Mouse (Mus musculus) cortical plate, adult 2 months (tissue): Measurements from ENCODE around the gene Cpa5.

Source experiments
- CTCF ChIP-seq: fragments of 200-500 bp; IDR thresholded peaks from 2 replicates; pipeline ENCODE4 v1.5.1; 2011; ENCODE audit warnings: mild to moderate bottlenecking, control low read depth, low read length; ENCODE audit not compliant: insufficient read depth; ENCODE audit errors: extremely low read depth
- POLR2A ChIP-seq: fragments of 200-500 bp; IDR thresholded peaks from 2 replicates; pipeline ENCODE4 v1.6.1; 2011; ENCODE audit warnings: mild to moderate bottlenecking, low read length, control low read depth; ENCODE audit not compliant: insufficient read depth; ENCODE audit errors: extremely low read depth

DNA sequence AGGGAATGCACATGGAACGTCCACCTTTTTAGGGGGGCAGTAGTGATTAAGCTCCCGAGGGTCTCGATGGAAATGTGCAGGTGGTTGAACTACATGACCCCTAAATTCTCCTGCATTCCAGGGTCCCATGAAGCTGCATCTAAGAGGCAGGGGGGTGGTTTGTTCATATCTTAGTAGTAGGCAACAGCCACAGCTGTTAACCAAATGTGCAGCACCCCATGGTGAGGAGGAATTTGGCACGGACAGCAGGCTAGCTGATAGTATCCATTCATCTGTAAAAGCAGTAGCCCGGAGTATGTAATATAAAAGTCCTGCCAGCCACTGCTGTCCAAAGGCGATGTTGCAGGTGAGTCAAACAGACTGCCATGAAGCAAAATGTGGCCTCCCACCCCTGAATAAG is 34.6 kb downstream of the Cpa5 start:
- TF ChIP-seq POLR2A (no peak), CTCF (no peak)
